Mouse (Mus musculus): Measurements from ENCODE around the gene Slc22a27. TPM values are rescaled to one million over a fixed set of nuclear protein-coding genes. Genes with fewer than 3 reads are reported as not detected.
"Not testable (repeated sequence)": the region's sequence is repeated elsewhere in the genome, so short reads cannot be mapped to it uniquely, and the experiment has no call there.

Gene Slc22a27
- total RNA-seq (2021): not detected
- long read RNA-seq, partial matches to known transcripts: 0 of 1 reads
- long read RNA-seq, other reads (novel, unspliced or antisense): 1 of 1 reads

- DNase-seq (ENCODE audit: low spot score in 2 of 2): not testable (repeated sequence)
Observed at GRCm38 (mm10) chr19:7965927-7966326, at the start of gene Slc22a27. Gene Slc22a27, minus strand, starts transcription at chr19:7966027.

- DNase-seq (ENCODE audit: low spot score in 2 of 2): not testable (repeated sequence)
Observed at GRCm38 (mm10) chr19:8011596-8011995, 45.8 kb upstream of the Slc22a27 start.

GRCm38 (mm10) chr19:8009086-8009485 lies 43.3 kb upstream of the Slc22a27 start:
- not testable (repeated sequence) for DNase-seq (ENCODE audit: low spot score in 2 of 2)

GRCm38 (mm10) chr19:7968703-7969102 lies 2.9 kb upstream of the Slc22a27 start:
- no peak for DNase-seq (ENCODE audit: low spot score in 2 of 2)

GRCm38 (mm10) chr19:7966550-7966949 lies 723 bp upstream of the Slc22a27 start:
- not testable (repeated sequence) for DNase-seq (ENCODE audit: low spot score in 2 of 2)

- DNase-seq (ENCODE audit: low spot score in 2 of 2): not testable (repeated sequence)
Observed at GRCm38 (mm10) chr19:7939391-7939790, 26.4 kb downstream of the Slc22a27 start.

GRCm38 (mm10) chr19:7876626-7877025 lies 89.2 kb downstream of the Slc22a27 start:
- DNase-seq (ENCODE audit: low spot score in 2 of 2): no peak

GRCm38 (mm10) chr19:7829851-7830250 lies 136.0 kb downstream of the Slc22a27 start:
- DNase-seq (ENCODE audit: low spot score in 2 of 2): no peak

Small RNA genes lying within 50 kb of the gene (microRNA-seq; reads per million reads assigned to microRNA genes)
- 0 reads per million in 2 experiments for gene Gm24951

Other genes with a start within 250 kb of the Slc22a27 start
- not detected for gene Slc22a26, start 163.4 kb downstream of the Slc22a27 start, total RNA-seq (2021)
- not detected for gene Slc22a28, start 166.0 kb upstream of the Slc22a27 start, total RNA-seq (2021)